Mouse (Mus musculus) lung, adult 2 months (tissue): ENCODE results near the gene Cry2.

Source experiments
- CTCF ChIP-seq: fragments of 200-500 bp; IDR thresholded peaks from 2 replicates; pipeline ENCODE4 v1.5.1; 2011; ENCODE audit warnings: mild to moderate bottlenecking, low read length, control low read depth; ENCODE audit not compliant: insufficient read depth
- POLR2A ChIP-seq: fragments of 200-500 bp; IDR thresholded peaks from 2 replicates; pipeline ENCODE4 v1.6.1; 2011; ENCODE audit warnings: low read depth, mild to moderate bottlenecking, control low read depth, low read length, borderline replicate concordance; ENCODE audit errors: extremely low read depth

DNA sequence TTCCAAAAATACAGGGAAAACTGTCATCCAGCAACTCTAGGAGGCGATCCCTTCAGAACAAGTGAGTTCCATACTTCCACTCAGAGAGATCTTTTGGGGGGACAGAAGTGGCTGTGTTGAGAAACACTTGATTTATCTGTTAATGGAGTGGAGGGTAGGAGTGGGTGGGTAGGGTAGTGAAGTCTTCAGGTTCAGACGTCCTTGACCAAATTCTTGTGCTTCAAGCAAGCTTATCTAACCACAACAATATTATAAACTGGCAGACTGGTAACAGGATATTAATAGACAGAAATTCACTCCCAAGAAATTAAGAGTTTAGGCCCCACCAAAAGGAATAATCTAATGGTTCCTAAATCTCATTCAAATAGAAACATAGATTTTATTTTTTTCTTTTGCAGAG is 3.8 kb downstream of the Cry2 start:
- TF ChIP-seq POLR2A (no peak), CTCF (no peak)
